Mouse (Mus musculus) C2C12 (cell line): ENCODE data around the gene Cyp2c23.

ENCODE experiments used
- CEBPB ChIP-seq: IDR thresholded peaks from one replicate; pipeline ENCODE4 v1.6.1; 2011; ENCODE audit warnings: low read depth, mild to moderate bottlenecking, control low read depth, moderate library complexity
- CTCF ChIP-seq: IDR thresholded peaks from one replicate; pipeline ENCODE4 v1.5.1; 2011; ENCODE audit not compliant: control insufficient read depth, insufficient read depth, insufficient read length
- MAX ChIP-seq: IDR thresholded peaks from one replicate; pipeline ENCODE4 v1.6.1; 2011; ENCODE audit warnings: mild to moderate bottlenecking, control low read depth
- MYOD1 ChIP-seq: IDR thresholded peaks from one replicate; pipeline ENCODE4 v1.6.1; 2011; ENCODE audit warnings: low read depth; ENCODE audit not compliant: control insufficient read depth, insufficient read length
- USF1 ChIP-seq: IDR thresholded peaks from one replicate; pipeline ENCODE4 v1.6.1; 2011; ENCODE audit warnings: low read depth, mild to moderate bottlenecking, control low read depth, moderate library complexity

- TF ChIP-seq USF1 (no peak), CTCF (no peak), MYOD1 (no peak), CEBPB (no peak), MAX (no peak)
Observed at GRCm38 (mm10) chr19:44050388-44050787, 21.4 kb upstream of the Cyp2c23 start.
